Mouse (Mus musculus) left cerebral cortex, adult 18-20 months (tissue): Measurements from ENCODE around the gene A930017K11Rik. TPM values are rescaled to one million over a fixed set of nuclear protein-coding genes. Genes with fewer than 3 reads are reported as not detected.

Experiments
- DNase-seq, 2 experiments: peaks; one replicate each; pipeline ENCODE4 v3.0.0; 2021 to 2022; ENCODE audit warnings: low spot score in 2 of 2, mixed read lengths in 1 of 2
- long read RNA-seq, 2 experiments: library from polyadenylated mRNA; stranded (forward); transcript quantifications; one replicate each; pipeline ENCODE4 v2.0.0; 2021
- total RNA-seq, 2 experiments: library from RNA; stranded (reverse); gene quantifications; 2 replicates each; pipeline ENCODE4 v1.2.3; 2021

The A930017K11Rik gene
- under 1 TPM; 0.37 to 0.65 TPM for total RNA-seq
- long read RNA-seq, experiment 1 = 0 reads
- long read RNA-seq, experiment 2 = 0 reads

DNA sequence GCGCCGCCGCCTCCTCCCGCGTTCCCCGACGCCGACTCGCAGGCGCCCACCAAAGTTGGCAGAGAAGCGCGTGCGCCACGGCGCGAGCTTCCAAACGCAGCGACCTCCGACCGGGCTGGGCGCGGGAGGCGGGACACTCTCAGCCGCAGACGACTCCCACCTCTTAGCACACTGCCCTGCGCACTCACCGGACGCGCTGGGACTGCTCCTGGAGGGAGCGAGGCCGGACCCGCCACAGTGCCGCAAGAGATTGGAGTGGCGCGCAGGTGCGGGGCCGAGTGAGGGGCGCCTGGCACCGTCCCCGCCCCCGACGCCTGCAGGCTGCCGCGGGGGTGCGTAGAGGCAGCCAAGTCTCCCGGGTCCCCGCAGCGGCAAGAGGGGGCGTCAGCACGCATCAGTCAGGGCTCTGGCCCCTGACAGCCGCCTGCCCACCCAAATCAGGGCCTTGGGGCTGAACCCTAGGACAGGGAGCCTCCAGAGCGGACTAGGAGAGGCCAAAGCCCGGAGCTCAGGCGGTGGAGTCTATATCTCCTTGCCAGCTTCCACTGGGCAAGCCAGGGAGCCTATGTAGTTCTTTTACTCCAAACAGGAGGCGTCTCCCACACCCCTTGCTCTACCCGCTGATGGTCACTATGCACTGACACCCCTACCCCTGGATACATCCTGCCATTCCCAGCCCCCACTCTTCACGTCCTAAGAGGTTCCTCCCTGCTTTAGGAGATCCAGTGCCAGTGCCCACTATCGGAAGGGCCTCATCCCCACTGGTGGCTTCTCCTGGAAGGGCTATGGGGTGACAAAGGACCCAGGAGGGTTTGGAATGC, at the start of gene A930017K11Rik:
Gene A930017K11Rik, minus strand, starts transcription at position 763 of the 821 bp plus-strand sequence.
- no peak for DNase-seq

DNA sequence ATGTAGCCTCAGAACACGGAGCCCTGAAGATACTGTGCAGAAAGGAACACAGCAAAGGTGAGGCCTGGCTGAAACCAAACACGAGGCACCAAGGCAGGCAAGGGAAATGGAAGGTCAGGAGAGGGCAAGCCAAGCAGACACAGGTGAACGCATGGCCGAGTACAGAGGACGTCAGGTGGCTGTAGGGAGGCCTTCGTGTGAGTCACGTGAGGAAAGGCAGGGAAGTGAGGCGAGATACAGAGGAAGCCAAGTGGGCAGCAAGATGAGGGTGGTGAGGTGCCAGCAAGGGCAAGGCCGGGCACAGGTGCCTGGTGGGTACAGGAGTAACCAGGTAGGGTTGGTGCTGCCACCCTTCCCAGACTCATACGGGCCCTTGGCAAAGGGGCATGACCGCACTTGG, 46.1 kb upstream of the A930017K11Rik start:
- no peak for DNase-seq

DNA sequence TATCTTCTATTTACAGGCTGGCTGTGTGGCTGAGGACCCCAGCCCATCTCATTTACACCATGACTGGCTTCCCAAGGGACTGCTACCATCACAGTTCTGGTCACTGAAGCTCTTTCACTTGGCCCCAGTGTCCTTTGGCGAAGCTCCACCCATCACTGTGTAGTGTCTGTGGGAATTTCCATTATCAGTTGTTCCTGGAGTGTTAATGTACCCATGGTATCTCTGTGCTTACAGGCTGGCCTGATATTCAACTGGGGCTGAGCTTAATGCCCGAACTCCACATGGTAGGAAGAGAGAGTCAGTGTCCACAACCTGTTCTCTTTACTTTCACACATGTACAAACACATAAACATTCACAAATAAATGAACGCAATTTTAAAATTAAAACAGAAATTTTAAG, 41.1 kb upstream of the A930017K11Rik start:
- DNase-seq = no peak

DNA sequence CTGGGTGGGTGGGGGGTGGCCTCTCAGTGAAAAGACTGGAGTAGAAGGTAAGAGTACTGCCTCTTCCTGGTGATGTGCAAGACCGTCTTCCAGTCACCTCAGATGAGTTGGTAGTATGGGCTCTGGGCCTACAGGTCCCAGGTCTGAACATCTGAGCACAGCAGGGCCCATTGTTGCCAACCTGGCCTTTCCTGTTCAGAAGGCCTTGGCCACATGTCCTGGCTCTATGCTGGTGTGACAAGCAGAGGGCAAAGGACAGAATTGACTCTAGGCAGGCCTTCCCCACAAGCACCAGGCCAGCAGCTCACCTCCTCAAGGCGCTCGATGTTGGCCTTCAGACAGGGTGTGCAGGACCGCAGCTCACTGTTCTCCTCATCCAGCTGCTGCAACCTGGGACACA, 39.9 kb upstream of the A930017K11Rik start:
- no peak for DNase-seq

DNA sequence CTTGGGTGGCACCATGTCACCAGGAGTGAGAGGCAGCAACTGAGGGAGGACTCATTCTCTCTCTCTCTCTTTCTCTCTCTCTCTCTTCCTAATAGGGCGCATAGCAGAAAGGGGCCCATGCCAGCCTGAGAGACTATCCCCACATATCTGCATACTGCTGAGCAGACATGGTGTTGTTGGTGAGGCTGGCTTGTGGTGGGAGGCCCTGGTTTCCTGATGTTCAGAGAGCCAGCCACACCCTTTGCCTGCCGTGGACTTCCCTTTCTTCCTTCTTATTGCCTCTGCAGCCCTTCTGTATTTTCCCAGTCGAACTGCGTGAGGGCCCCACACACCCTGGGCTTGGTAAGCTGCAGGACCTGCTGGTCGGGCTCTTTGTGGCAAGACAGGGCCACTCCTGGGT, 38.0 kb upstream of the A930017K11Rik start:
- no peak for DNase-seq

DNA sequence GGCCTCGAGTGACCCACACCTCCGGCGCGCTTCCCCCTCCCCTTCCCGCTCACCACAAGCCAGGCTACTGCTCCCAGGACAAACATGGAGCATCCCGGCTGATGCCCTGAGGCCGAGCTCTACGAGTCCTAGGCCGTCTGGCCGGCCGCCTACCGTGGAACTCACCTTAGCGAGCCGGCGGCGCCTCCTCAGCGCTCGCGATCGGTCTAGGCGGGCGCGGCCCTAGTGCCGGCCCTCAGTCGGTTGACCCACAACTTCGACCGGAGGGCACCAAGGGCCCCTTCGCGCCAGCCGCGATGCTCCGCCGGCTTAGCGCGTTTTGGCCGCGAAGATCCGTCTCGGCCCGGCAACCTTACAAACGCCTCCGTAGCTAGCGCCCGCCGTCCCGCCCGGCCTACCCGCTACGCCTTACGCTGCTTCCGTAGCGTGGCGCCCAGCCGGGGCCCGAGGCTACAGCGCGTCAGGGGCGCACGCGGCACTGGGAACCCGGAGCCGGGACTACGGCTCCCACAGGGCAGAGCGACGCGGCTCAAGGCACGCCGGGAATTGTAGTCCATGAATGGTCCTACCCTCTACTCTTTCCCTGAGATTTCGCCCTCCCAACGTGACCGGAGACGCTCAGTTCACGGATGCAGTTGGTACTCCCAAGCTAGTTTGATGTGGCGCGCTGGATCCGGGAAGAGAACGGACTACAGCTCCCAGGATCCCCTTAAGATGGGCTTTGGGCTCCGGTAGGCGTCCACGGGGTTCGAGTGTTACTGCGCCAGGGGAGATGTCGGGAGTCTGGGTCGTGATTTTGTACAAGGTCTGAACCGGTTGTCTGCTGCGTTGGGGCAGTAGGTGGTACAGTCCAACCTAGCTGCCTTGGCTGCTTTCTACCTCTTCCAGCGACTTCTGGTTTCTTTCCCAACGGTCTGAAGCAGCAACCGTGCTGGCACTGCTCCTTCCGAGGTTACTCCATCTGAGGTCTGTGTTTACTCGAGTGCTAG, 33.2 kb upstream of the A930017K11Rik start, which contains the start of gene Capn15:
Gene Capn15, minus strand, starts transcription at position 491 of the 989 bp plus-strand sequence.
- DNase-seq = peak; percentile 92 to 95

DNA sequence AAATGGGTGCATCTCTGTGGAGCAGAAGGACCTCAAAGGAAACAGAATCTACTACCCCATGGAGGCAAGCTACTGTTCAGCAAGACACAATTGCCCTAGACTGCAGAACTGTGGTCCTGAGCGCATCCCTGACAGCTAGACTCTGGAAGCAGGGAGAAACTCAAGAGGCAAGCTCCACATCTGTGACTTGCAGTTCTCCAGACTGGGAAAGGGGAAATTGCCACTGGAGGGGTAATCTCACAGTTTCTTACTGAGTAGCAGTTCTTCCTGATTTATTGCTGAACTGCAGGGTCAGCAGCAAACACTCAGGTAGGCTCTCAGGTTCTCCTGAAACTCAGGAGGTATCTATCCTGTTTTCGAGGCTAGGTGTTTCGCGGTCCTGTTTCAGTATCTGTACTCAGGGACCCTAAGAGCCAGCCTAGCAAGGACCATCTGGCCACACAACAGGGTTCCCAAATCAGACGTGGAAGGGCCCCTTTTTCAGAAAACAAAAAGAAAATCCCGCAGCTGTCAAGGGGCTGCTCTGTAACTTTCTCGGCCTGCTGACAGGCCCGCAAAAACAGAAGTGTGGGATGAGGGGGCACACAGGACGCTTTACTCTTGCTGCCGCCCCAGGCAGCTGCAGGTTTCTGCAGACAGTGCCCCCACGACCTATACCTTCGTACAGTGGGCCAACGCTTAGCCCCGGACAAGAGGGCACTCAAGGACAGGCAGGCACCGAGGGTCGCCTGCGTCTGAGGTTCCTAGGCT, 32.4 kb upstream of the A930017K11Rik start:
- no peak for DNase-seq

DNA sequence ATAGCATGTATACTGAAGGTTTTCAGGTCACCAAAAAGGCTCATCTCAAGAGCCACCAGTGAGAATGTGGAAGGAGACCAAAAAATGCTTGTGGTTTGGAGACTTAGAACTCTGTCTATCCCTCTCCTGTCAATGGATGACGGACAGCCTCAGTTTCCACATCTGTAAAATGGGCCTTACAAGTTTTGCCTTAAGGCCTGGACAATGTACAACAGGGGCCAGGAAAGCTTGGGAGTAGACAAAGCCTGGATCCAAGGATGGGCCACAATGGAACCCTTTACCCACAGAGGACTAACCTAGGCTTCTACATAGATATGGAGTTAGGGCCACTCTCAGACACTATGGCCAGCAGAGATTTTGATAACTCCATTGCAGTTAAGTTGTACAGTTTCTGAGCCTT, 31.7 kb upstream of the A930017K11Rik start:
- no peak for DNase-seq

DNA sequence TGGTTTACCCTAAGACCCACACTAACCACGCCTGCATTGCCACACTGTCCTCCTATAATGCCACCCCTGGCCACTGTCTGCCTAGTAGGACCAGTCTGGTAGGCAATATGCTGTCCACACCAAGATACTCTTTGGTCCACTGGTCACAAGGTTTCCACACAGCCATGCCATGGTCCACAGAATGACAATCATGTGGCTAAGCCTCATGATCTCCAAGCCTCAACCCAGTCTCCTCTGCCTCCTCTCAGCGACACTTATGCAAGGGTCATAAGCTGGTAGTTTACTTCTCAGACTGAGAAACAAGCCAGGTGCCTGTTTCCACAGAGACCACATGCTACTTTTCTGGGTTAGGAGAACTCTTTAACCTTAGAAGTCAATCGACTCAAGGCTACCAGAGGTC, 30.5 kb upstream of the A930017K11Rik start:
- no peak for DNase-seq

DNA sequence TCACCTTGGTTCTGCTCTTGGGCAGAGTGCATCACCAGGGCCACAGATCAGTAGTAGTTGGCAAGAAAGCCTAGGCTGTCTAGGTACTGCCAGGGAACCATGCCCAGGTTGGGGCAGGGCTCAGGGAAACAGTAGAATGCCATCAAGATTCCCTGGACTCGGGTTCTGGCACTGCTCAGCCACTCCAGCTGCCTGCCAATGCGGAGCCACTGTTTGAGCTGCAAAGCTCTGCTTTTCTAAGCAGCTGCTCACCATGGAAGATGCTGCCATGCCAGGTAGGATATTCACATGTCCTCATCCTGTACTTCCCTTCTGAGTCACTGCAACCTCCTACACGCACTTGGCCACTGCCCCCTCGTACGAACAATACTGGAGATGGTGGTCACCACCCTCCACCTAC, 28.5 kb upstream of the A930017K11Rik start:
- DNase-seq = peak; percentile 38 to 59

DNA sequence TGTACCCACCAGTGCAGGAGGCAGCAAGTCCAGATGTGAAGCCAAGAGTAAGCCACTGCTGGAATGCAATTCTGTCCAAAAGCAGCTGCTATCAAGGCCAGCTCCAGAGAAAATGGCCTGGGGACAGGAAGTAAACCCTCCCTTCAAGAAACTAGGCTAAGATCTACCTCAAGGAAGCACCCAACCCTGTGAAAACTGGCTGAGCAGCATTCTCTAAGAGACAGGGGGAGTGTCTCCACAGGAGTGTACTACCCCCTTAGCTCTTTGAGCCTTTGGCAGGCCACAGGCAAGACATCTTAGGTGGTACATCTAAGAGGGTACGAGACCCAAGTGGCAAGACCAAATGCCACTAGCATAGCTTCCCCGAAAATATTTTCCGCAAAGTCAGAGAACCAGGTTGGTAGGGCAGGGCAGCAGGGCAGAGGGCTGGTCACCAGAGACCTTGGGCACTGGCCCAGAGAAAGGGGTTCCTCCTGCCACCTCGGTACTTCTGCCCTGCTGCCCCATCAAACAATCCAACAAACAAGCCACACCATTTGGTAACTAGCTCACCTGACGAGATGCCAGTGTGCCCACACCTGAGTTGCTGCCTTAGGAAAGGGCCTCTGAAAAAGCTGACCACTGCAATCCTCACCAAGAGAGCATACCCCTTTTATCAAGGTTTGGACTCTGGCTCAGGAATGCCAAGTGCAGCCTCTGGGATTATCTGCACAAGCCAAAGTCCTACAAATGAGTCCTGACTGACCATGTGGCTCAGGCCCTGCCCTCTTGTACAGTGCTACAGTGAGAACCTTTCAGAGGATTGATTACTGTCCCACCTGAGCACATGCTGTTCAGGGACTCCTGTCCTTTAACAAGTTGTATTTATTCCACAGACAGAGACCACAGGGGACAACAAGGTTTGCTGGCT, 27.7 kb upstream of the A930017K11Rik start:
- no peak for DNase-seq

DNA sequence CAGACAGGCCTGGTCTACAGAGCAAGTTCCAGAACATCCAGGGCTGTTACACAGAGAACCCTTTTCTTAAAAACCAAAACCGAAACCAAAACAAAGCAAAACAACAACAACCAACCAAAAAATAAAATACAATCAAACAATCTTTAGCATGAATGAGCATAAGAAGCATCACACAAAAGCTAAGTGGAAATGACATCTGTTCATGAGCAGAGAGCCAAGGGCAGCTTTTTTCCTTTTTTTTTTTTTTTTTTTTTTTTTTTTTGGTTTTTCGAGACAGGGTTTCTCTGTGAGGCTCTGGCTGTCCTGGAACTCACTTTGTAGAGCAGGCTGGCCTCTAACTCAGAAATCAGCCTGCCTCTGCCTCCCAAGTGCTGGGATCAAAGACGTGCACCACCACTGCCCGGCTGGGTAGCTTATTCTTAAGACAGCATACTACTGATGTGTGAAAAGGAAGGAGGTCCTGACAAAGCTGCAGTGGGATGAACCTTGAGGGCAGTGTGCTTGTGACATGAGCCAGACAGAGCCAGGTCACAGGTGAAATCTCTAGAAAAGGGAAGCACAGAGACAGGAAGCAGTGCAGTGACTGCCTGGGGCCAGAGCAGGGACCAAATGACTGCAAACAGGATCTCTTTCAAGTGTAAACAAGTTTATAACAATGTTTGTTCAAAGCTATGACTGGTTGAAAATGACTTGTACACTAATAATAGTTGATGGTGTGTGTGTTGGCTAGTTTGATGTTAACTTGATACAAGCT, 18.8 kb upstream of the A930017K11Rik start:
- DNase-seq = no peak

DNA sequence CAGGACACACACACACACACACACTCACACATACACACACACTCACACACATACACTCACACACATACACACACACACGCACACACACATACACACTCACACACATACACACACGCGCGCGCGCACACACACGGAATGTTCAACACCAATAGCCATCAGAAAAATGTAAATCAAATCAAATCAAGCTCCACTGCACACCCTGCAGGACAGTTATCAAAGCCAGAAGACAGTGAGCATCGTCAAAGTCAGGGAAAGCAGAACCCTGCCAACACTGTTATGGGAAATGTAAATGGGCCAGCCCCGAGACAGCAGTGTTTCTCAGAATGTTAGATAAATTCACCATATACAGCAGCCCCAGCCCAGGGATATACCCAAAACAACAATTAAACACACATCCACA, 18.1 kb upstream of the A930017K11Rik start:
- no peak for DNase-seq

DNA sequence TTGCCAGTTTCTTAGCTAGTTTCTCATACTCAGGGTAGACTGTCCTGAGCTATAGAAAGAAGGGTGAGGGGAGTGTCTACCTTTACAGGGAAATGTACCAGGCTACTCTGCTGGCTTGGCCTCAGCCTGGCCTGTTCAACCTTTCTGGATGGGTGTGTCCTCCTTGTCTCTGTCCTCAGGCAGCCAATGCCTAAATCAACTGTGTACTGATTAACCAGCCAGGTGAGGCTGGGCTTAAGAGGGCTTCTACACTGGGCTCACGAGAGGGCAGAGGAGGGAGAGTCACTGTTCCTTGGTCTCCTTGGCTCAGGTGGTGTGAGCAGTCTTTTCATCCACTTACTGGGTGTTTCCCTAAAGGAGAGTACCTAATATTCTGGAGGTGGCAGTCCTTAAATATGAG, 15.8 kb upstream of the A930017K11Rik start:
- no peak for DNase-seq

DNA sequence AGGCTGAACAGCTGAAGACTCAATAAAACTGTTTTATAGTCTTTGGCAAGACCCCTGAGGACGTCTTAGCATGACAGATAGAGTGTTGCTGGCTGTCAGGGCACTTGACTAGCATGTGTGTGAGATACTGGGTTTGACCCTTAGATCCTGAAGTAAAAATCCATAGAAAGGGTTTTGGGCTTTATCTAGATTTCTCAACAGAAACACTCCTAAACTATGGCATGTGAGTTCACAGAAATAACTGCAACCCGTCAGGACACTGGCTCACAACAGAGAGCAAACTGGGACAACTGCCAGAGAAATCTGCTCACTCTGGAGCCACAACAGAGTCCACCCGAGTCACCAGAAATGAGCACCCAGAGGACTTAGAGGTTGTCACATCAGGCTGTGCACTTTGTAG, 15.3 kb upstream of the A930017K11Rik start:
- no peak for DNase-seq

DNA sequence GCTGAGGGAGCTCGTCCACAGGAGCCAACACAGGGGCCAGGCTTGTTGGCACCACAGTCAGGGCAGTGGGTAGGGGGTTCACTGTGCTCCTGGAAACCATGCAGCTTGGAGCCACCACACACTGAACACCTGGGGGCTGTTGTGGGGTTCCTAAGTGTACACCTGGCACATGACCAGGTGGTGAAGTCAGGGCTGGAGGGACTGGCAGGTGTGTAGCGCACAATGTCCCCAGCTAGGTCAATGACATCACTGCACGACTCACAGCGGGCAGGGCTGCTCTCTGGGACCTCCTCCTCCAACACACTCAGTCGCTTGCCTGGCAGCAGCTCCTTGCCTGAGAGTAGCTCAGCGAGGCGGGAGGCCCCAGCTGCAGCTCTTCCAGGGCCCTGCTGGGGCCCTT, 11.9 kb upstream of the A930017K11Rik start:
- no peak for DNase-seq

DNA sequence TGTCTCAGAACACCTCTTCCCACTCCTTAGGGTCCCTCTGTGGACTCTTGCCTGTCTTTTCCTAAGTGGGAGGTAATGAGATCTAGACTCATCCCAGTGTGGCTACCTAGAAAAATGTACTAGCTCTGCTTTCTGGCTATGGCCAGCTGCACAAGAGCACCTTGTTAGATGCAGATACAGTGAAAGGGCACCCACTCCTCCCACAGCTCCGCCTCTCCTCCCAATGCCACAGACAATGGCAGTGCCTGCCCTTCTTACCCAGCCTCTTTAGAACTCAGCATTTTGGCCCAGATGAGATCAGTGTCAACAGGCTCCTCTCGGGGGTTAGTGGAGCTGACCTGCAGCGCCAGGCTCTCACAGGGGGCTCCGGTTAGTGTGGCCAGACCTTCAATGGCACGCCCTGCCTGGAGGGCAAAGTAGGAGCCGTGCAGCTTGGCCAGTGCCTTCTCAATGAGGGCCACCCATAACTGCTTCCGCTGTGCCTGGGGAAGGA, 10.1 kb upstream of the A930017K11Rik start:
- no peak for DNase-seq

DNA sequence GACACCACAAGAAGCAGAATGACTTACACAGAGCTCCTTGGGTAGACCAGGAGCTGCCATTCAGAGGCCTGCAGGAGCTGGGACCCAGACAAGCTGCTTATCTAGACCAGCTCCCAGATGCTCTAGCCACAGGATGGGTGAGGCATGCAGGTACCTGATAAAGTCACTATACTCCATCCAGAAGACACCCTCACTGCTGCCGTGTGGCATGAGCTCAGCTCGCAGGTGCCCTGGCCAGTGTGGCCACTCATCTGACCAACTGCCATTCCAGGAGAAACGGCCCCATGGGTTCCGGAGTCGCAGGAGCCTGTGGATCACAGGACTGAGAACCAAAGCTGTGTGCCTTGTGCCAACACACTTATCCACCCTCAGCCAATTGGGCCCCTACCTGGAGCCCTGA, 9.2 kb upstream of the A930017K11Rik start:
- no peak for DNase-seq
